Mouse (Mus musculus) neural tube, embryonic 14.5 days (tissue): ENCODE measurements around the gene Mndal. TPM values are rescaled to one million over a fixed set of nuclear protein-coding genes. Genes with fewer than 3 reads are reported as not detected.
"Not testable (repeated sequence)": the region's sequence is repeated elsewhere in the genome, so short reads cannot be mapped to it uniquely, and the experiment has no call there.

Source experiments
- ATAC-seq: fragments of 200-750 bp; cut with Nextera tagmentation; 2 replicates; pipeline ENCODE4 v1.8.0; 2017; ENCODE audit warnings: low read depth, mild to moderate bottlenecking, moderate TSS enrichment, moderate library complexity
- H3K27ac ChIP-seq: fragments of 300-500 bp; sonication (generic); 2 replicates; pipeline ENCODE4 v1.5.1; 2014; ENCODE audit warnings: low read depth, mild to moderate bottlenecking, control low read depth, low read length, moderate library complexity, mixed read lengths
- H3K27me3 ChIP-seq: fragments of 300-500 bp; sonication (generic); 2 replicates; pipeline ENCODE4 v1.6.1; 2014; ENCODE audit warnings: low read length; ENCODE audit not compliant: control insufficient read depth, insufficient read depth
- H3K36me3 ChIP-seq: fragments of 300-500 bp; sonication (generic); 2 replicates; pipeline ENCODE4 v1.6.1; 2014; ENCODE audit warnings: low read length, mixed read lengths; ENCODE audit not compliant: control insufficient read depth, insufficient read depth
- H3K4me1 ChIP-seq: fragments of 300-500 bp; sonication (generic); 2 replicates; pipeline ENCODE4 v1.6.1; 2014; ENCODE audit warnings: low read length; ENCODE audit not compliant: control insufficient read depth, insufficient read depth
- H3K4me2 ChIP-seq: fragments of 300-500 bp; sonication (generic); 2 replicates; pipeline ENCODE4 v1.6.1; 2014; ENCODE audit warnings: mild to moderate bottlenecking, low read depth, low read length, control low read depth
- H3K4me3 ChIP-seq: fragments of 300-500 bp; sonication (generic); 2 replicates; pipeline ENCODE4 v1.5.1; 2014; ENCODE audit warnings: low read depth, low read length, control low read depth, mixed read lengths
- H3K9ac ChIP-seq: fragments of 300-500 bp; sonication (generic); replicated peaks from 2 replicates; pipeline ENCODE4 v1.6.1; 2014; ENCODE audit warnings: low read depth, mild to moderate bottlenecking, control low read depth, low read length, mixed read lengths
- H3K9me3 ChIP-seq: fragments of 300-500 bp; sonication (generic); 2 replicates; pipeline ENCODE4 v1.6.1; 2016; ENCODE audit warnings: low read length; ENCODE audit not compliant: control insufficient read depth
- WGBS: fragments of 180-500 bp; shearing (Covaris S2); extraction: QIAGEN DNeasy Blood & Tissue Kit; methylation state at CpG from one replicate; pipeline ENCODE4 v1.1.7; 2014; 5-methylcytosine and 5-hydroxymethylcytosine counted together
- polyA plus RNA-seq: library from polyadenylated mRNA; unstranded; fragments of >200 nt; fragmentation: Nextera tagmentation; extraction: Ambion mirVana; gene quantifications from 2 replicates; pipeline ENCODE4 v1.2.1, GENCODE M21; 2014

Mndal gene
- polyA plus RNA-seq, 1 experiment from 2014 or later, result 1.1 TPM

- WGBS, result 98% methylated on average over 2 of the region's 2 CpGs
- ATAC-seq, result no peak
Measured at GRCm38 (mm10) chr1:173911808-173912464, 30.4 kb downstream of the Mndal start.

GRCm38 (mm10) chr1:173908390-173908789, 33.9 kb downstream of the Mndal start:
- H3K27me3 ChIP-seq, H3K9me3 ChIP-seq, H3K4me3 ChIP-seq, H3K4me2 ChIP-seq, H3K9ac ChIP-seq, H3K27ac ChIP-seq, H3K36me3 ChIP-seq, ATAC-seq, H3K4me1 ChIP-seq: not testable (repeated sequence)

More at GRCm38 (mm10) chr1:173911808-173912464, 30.4 kb downstream of the Mndal start:
- H3K4me1 ChIP-seq, result no peaks in the 10 kb centered on the region
- H3K4me2 ChIP-seq, result no peak overlapping the region
- H3K27ac ChIP-seq, result no peak overlapping the region
- no peak overlapping the region for H3K4me3 ChIP-seq
- no peak overlapping the region for H3K9ac ChIP-seq
- H3K36me3 ChIP-seq, result no peaks in the 10 kb centered on the region
- H3K9me3 ChIP-seq, result no peaks in the 10 kb centered on the region
- H3K27me3 ChIP-seq, result no peaks in the 10 kb centered on the region

GRCm38 (mm10) chr1:173905885-173906284, 36.4 kb downstream of the Mndal start:
- not testable (repeated sequence) for ATAC-seq, H3K36me3 ChIP-seq, H3K4me3 ChIP-seq, H3K9ac ChIP-seq, H3K27ac ChIP-seq, H3K9me3 ChIP-seq, H3K27me3 ChIP-seq, H3K4me2 ChIP-seq, H3K4me1 ChIP-seq
- 99% methylated on average over 4 of the region's 4 CpGs for WGBS

GRCm38 (mm10) chr1:173889741-173890140, 52.5 kb downstream of the Mndal start:
- H3K4me2 ChIP-seq, H3K4me3 ChIP-seq, H3K9me3 ChIP-seq, H3K4me1 ChIP-seq, H3K9ac ChIP-seq, H3K27me3 ChIP-seq, H3K36me3 ChIP-seq, ATAC-seq, H3K27ac ChIP-seq: not testable (repeated sequence)

- not testable (repeated sequence) for H3K27me3 ChIP-seq, H3K4me1 ChIP-seq, H3K27ac ChIP-seq, H3K36me3 ChIP-seq, ATAC-seq, H3K9ac ChIP-seq, H3K4me3 ChIP-seq, H3K9me3 ChIP-seq, H3K4me2 ChIP-seq
- WGBS, result no CpG with 5 or more reads among the region's 2 CpGs
Measured at GRCm38 (mm10) chr1:173887026-173887787, 55.1 kb downstream of the Mndal start.

- ATAC-seq, result not testable (repeated sequence)
Measured at GRCm38 (mm10) chr1:173880004-173880666, 62.2 kb downstream of the Mndal start.

GRCm38 (mm10) chr1:173879225-173879987, 62.9 kb downstream of the Mndal start:
- H3K4me2 ChIP-seq, H3K27ac ChIP-seq, H3K4me3 ChIP-seq, H3K36me3 ChIP-seq, H3K4me1 ChIP-seq, H3K9ac ChIP-seq, ATAC-seq, H3K27me3 ChIP-seq, H3K9me3 ChIP-seq: not testable (repeated sequence)
- 85% methylated on average over 5 of the region's 5 CpGs for WGBS

More at GRCm38 (mm10) chr1:173880004-173880666, 62.2 kb downstream of the Mndal start:
- not testable (repeated sequence) for H3K27me3 ChIP-seq, H3K27ac ChIP-seq, H3K4me2 ChIP-seq, H3K4me1 ChIP-seq, H3K4me3 ChIP-seq, H3K36me3 ChIP-seq, H3K9me3 ChIP-seq, H3K9ac ChIP-seq
- 62% methylated on average over 3 of the region's 3 CpGs for WGBS

GRCm38 (mm10) chr1:173878264-173878663, 64.0 kb downstream of the Mndal start:
- not testable (repeated sequence) for H3K9me3 ChIP-seq, H3K36me3 ChIP-seq, H3K27ac ChIP-seq, H3K4me3 ChIP-seq, H3K4me1 ChIP-seq, H3K27me3 ChIP-seq, H3K9ac ChIP-seq, ATAC-seq, H3K4me2 ChIP-seq
- 93% methylated on average over 6 of the region's 6 CpGs for WGBS
